Mouse (Mus musculus): ENCODE measurements around the gene Susd1.

DNA sequence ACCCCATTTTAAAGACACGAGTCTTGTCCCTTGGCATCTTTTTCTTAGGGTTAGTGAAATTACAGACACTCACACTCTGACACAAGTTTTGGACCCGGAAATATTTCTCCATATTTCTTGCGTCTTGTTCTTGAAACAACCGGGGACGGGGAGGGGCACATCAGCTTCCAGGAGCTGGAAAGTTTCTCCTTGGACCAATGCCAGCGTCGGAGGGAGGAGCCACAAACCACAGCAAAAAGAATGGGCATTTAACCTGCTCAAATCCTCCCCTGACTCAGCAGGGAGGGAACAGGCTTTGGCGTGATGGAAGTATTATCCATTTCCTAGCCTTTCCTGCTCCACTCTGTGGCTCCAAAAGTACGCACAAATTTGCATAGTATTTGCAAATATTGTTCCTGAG, 19.5 kb upstream of the Susd1 start:
- TF ChIP-seq CTCF (conservative IDR thresholded peaks at IDR 0.05; ENCODE audit: insufficient read depth, insufficient read length, low read depth, low read length) = no peak
- no peak for TF ChIP-seq POLR2A (IDR thresholded peaks at IDR 0.05; ENCODE audit: low read depth, low read length)
